Mouse (Mus musculus) heart, embryonic 11.5 days (tissue): ENCODE measurements around the gene Svep1. TPM values are rescaled to one million over a fixed set of nuclear protein-coding genes. Genes with fewer than 3 reads are reported as not detected.

Experiments used
- ATAC-seq: fragments of 200-750 bp; cut with Nextera tagmentation; replicated peaks from 2 replicates; pipeline ENCODE4 v1.8.0; 2017; ENCODE audit warnings: moderate library complexity; ENCODE audit not compliant: insufficient number of reproducible peaks, low FRiP score, low TSS enrichment
- H3K27ac ChIP-seq: fragments of 300-500 bp; sonication (generic); 2 replicates; pipeline ENCODE4 v1.5.1; 2014; ENCODE audit warnings: mild to moderate bottlenecking, low read depth, low read length
- H3K27me3 ChIP-seq: fragments of 300-500 bp; sonication (generic); 2 replicates; pipeline ENCODE4 v1.6.1; 2014; ENCODE audit warnings: mild to moderate bottlenecking, low read length, mixed read lengths; ENCODE audit not compliant: control insufficient read depth, insufficient read depth
- H3K36me3 ChIP-seq: fragments of 300-500 bp; sonication (generic); 2 replicates; pipeline ENCODE4 v1.6.1; 2014; ENCODE audit warnings: mild to moderate bottlenecking, low read length, moderate library complexity, mixed read lengths; ENCODE audit not compliant: control insufficient read depth, insufficient read depth
- H3K4me1 ChIP-seq: fragments of 300-500 bp; sonication (generic); 2 replicates; pipeline ENCODE4 v1.6.1; 2014; ENCODE audit warnings: low read length; ENCODE audit not compliant: control insufficient read depth, insufficient read depth
- H3K4me2 ChIP-seq: fragments of 300-500 bp; sonication (generic); 2 replicates; pipeline ENCODE4 v1.6.1; 2014; ENCODE audit warnings: mild to moderate bottlenecking, moderate library complexity
- H3K4me3 ChIP-seq: fragments of 300-500 bp; sonication (generic); 2 replicates; pipeline ENCODE4 v1.5.1; 2014; ENCODE audit warnings: low read depth, low read length
- H3K9ac ChIP-seq: fragments of 300-500 bp; sonication (generic); 2 replicates; pipeline ENCODE4 v1.6.1; 2014; ENCODE audit warnings: mild to moderate bottlenecking, low read depth, low read length, moderate library complexity
- H3K9me3 ChIP-seq: fragments of 300-500 bp; sonication (generic); replicated peaks from 2 replicates; pipeline ENCODE4 v1.6.1; 2016; ENCODE audit warnings: low read length; ENCODE audit not compliant: control insufficient read depth
- WGBS: fragments of 180-500 bp; shearing (Covaris S2); extraction: QIAGEN DNeasy Blood & Tissue Kit; methylation state at CpG from one replicate; pipeline ENCODE4 v1.1.7; 2014; ENCODE audit not compliant: insufficient replicate concordance; 5-methylcytosine and 5-hydroxymethylcytosine counted together
- polyA plus RNA-seq: library from polyadenylated mRNA; unstranded; fragments of >200 nt; fragmentation: Nextera tagmentation; extraction: Ambion mirVana; gene quantifications from 2 replicates; pipeline ENCODE4 v1.2.1, GENCODE M21; 2014

Gene Svep1
- polyA plus RNA-seq, 1 experiment from 2014 or later = 2.1 TPM

- Histone ChIP-seq H3K27ac (no peak overlapping the region), H3K27me3 (no peaks in the 10 kb centered on the region), H3K4me3 (no peak overlapping the region), H3K9me3 (no peaks in the 10 kb centered on the region), H3K4me1 (no peaks in the 10 kb centered on the region), H3K4me2 (no peak overlapping the region), H3K36me3 (no peaks in the 10 kb centered on the region), H3K9ac (no peak overlapping the region)
- WGBS = 79% methylated on average over 6 of the region's 6 CpGs
- ATAC-seq = no peak
These were observed 67.4 kb downstream of the Svep1 start for GRCm38 (mm10) chr4:58139241-58139640.

- Histone ChIP-seq H3K27ac (no peak overlapping the region), H3K27me3 (no peaks in the 10 kb centered on the region), H3K9me3 (no peaks in the 10 kb centered on the region), H3K4me3 (no peak overlapping the region), H3K36me3 (no peaks in the 10 kb centered on the region), H3K4me1 (no peaks in the 10 kb centered on the region), H3K4me2 (no peak overlapping the region), H3K9ac (no peak overlapping the region)
- no peak for ATAC-seq
- 73% methylated on average over 1 of the region's 1 CpGs for WGBS
These were observed 72.9 kb downstream of the Svep1 start for GRCm38 (mm10) chr4:58133610-58134309.

DNA sequence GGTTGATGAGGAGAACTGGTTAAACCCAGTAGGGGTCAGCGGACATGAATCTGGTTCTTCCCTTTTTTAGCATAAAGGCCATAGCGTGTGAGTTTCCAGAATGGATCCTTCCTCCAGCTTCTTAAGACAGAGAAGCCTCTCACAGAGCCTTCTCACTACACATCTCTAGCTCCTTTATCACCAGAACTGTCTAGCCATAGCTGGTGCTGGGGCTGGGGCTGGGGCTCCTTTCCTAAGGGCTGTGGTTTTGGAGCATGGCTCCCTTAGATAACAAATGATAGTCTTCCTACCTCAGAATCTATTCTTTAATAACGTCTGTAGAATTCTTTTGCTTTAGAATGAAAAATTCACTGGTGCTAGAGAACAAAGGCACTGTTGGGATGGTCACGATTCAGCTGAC is 76.8 kb downstream of the Svep1 start:
- 75% methylated on average over 4 of the region's 4 CpGs for WGBS
- Histone ChIP-seq H3K9me3 (no peaks in the 10 kb centered on the region), H3K4me1 (no peaks in the 10 kb centered on the region), H3K27me3 (no peaks in the 10 kb centered on the region), H3K4me3 (no peak overlapping the region), H3K36me3 (no peaks in the 10 kb centered on the region), H3K9ac (no peak overlapping the region), H3K4me2 (no peak overlapping the region), H3K27ac (no peak overlapping the region)
- no peak for ATAC-seq

GRCm38 (mm10) chr4:58127024-58127423 is 79.6 kb downstream of the Svep1 start:
- Histone ChIP-seq H3K9me3 (no peaks in the 10 kb centered on the region), H3K9ac (no peak overlapping the region), H3K27ac (no peak overlapping the region), H3K27me3 (no peaks in the 10 kb centered on the region), H3K4me3 (no peak overlapping the region), H3K36me3 (no peaks in the 10 kb centered on the region), H3K4me2 (no peak overlapping the region), H3K4me1 (no peaks in the 10 kb centered on the region)
- WGBS = 79% methylated on average over 5 of the region's 5 CpGs
- no peak for ATAC-seq

- 80% methylated on average over 8 of the region's 8 CpGs for WGBS
- H3K9ac ChIP-seq = no peak overlapping the region
- no peak overlapping the region for H3K27ac ChIP-seq
- no peaks in the 10 kb centered on the region for H3K27me3 ChIP-seq
- no peak for ATAC-seq
- no peak overlapping the region for H3K4me2 ChIP-seq
- H3K4me3 ChIP-seq = no peak overlapping the region
- H3K36me3 ChIP-seq = no peaks in the 10 kb centered on the region
- no peaks in the 10 kb centered on the region for H3K9me3 ChIP-seq
- H3K4me1 ChIP-seq = no peaks in the 10 kb centered on the region
These were observed 91.2 kb downstream of the Svep1 start for GRCm38 (mm10) chr4:58115452-58115851.

GRCm38 (mm10) chr4:58111008-58111407 is 95.7 kb downstream of the Svep1 start:
- Histone ChIP-seq H3K4me2 (no peak overlapping the region), H3K9ac (no peak overlapping the region), H3K36me3 (no peaks in the 10 kb centered on the region), H3K4me1 (no peaks in the 10 kb centered on the region), H3K9me3 (no peaks in the 10 kb centered on the region), H3K27ac (no peak overlapping the region), H3K27me3 (no peaks in the 10 kb centered on the region), H3K4me3 (no peak overlapping the region)
- no peak for ATAC-seq
- 70% methylated on average over 10 of the region's 10 CpGs for WGBS

GRCm38 (mm10) chr4:58109793-58110192 is 96.9 kb downstream of the Svep1 start:
- Histone ChIP-seq H3K27ac (no peak overlapping the region), H3K4me3 (no peak overlapping the region), H3K4me1 (no peaks in the 10 kb centered on the region), H3K36me3 (no peaks in the 10 kb centered on the region), H3K4me2 (no peak overlapping the region), H3K27me3 (no peaks in the 10 kb centered on the region), H3K9ac (no peak overlapping the region), H3K9me3 (no peaks in the 10 kb centered on the region)
- WGBS = 85% methylated on average over 6 of the region's 6 CpGs
- ATAC-seq = no peak

GRCm38 (mm10) chr4:58108364-58108763 is 98.3 kb downstream of the Svep1 start:
- ATAC-seq = no peak
- Histone ChIP-seq H3K9me3 (no peaks in the 10 kb centered on the region), H3K4me3 (no peak overlapping the region), H3K9ac (no peak overlapping the region), H3K4me1 (no peaks in the 10 kb centered on the region), H3K27ac (no peak overlapping the region), H3K36me3 (no peaks in the 10 kb centered on the region), H3K27me3 (no peaks in the 10 kb centered on the region), H3K4me2 (no peak overlapping the region)
- WGBS = 79% methylated on average over 3 of the region's 3 CpGs

- Histone ChIP-seq H3K4me2 (no peak overlapping the region), H3K9ac (no peak overlapping the region), H3K27ac (no peak overlapping the region), H3K9me3 (no peaks in the 10 kb centered on the region), H3K36me3 (no peaks in the 10 kb centered on the region), H3K27me3 (no peaks in the 10 kb centered on the region), H3K4me1 (no peaks in the 10 kb centered on the region), H3K4me3 (no peak overlapping the region)
- no peak for ATAC-seq
- WGBS = 83% methylated on average over 9 of the region's 9 CpGs
These were observed 108.9 kb downstream of the Svep1 start for GRCm38 (mm10) chr4:58097732-58098131.
